Mouse (Mus musculus) kidney, embryonic 16.5 days (tissue): Measurements from ENCODE around the gene Nfe2. TPM values are rescaled to one million over a fixed set of nuclear protein-coding genes. Genes with fewer than 3 reads are reported as not detected.

Source experiments
- ATAC-seq: fragments of 200-750 bp; cut with Nextera tagmentation; 2 replicates; pipeline ENCODE4 v1.8.0; 2017; ENCODE audit warnings: moderate TSS enrichment; ENCODE audit not compliant: low FRiP score, low TSS enrichment
- H3K27ac ChIP-seq: fragments of 300-500 bp; sonication (generic); 2 replicates; pipeline ENCODE4 v1.5.1; 2014; ENCODE audit warnings: low read length
- H3K27me3 ChIP-seq: fragments of 300-500 bp; sonication (generic); 2 replicates; pipeline ENCODE4 v1.6.1; 2014; ENCODE audit warnings: low read length, control low read depth, mixed read lengths; ENCODE audit not compliant: insufficient read depth
- H3K36me3 ChIP-seq: fragments of 300-500 bp; sonication (generic); 2 replicates; pipeline ENCODE4 v1.6.1; 2014; ENCODE audit warnings: low read length, control low read depth, mixed read lengths; ENCODE audit not compliant: insufficient read depth
- H3K4me1 ChIP-seq: fragments of 300-500 bp; sonication (generic); 2 replicates; pipeline ENCODE4 v1.6.1; 2014; ENCODE audit warnings: low read length, control low read depth, mixed read lengths; ENCODE audit not compliant: insufficient read depth
- H3K4me2 ChIP-seq: fragments of 300-500 bp; sonication (generic); replicated peaks from 2 replicates; pipeline ENCODE4 v1.6.1; 2014; ENCODE audit warnings: low read depth, low read length
- H3K4me3 ChIP-seq: fragments of 300-500 bp; sonication (generic); 2 replicates; pipeline ENCODE4 v1.5.1; 2014; ENCODE audit warnings: mild to moderate bottlenecking, low read length
- H3K9ac ChIP-seq: fragments of 300-500 bp; sonication (generic); replicated peaks from 2 replicates; pipeline ENCODE4 v1.6.1; 2014; ENCODE audit warnings: low read length
- H3K9me3 ChIP-seq: fragments of 300-500 bp; sonication (generic); 2 replicates; pipeline ENCODE4 v1.6.1; 2016; ENCODE audit warnings: low read length, control low read depth
- WGBS: fragments of 180-500 bp; shearing (Covaris S2); extraction: QIAGEN DNeasy Blood & Tissue Kit; methylation state at CpG from one replicate; pipeline ENCODE4 v1.1.7; 2014; 5-methylcytosine and 5-hydroxymethylcytosine counted together
- polyA plus RNA-seq: library from polyadenylated mRNA; unstranded; fragments of >200 nt; fragmentation: Nextera tagmentation; extraction: Ambion mirVana; gene quantifications from 2 replicates; pipeline ENCODE4 v1.2.1, GENCODE M21; 2015

Gene Nfe2
- polyA plus RNA-seq, 1 experiment from 2014 or later = 3.8 TPM

GRCm38 (mm10) chr15:103292673-103293345 is 34.6 kb upstream of the Nfe2 start:
- Histone ChIP-seq H3K9ac (no peak overlapping the region), H3K27ac (no peak overlapping the region), H3K27me3 (no peaks in the 10 kb centered on the region), H3K4me3 (no peak overlapping the region), H3K9me3 (no peaks in the 10 kb centered on the region), H3K4me2 (no peak overlapping the region), H3K36me3 (peaks cover 36% of the 10 kb centered on the region), H3K4me1 (peaks cover 57% of the 10 kb centered on the region)
- ATAC-seq = no peak
- WGBS = 71% methylated on average over 4 of the region's 4 CpGs

GRCm38 (mm10) chr15:103290843-103291242 is 32.6 kb upstream of the Nfe2 start:
- Histone ChIP-seq H3K27ac (peak overlapping the region; percentile 72), H3K27me3 (no peaks in the 10 kb centered on the region), H3K9me3 (no peaks in the 10 kb centered on the region), H3K36me3 (peaks cover 30% of the 10 kb centered on the region), H3K4me3 (no peak overlapping the region), H3K4me2 (no peak overlapping the region), H3K9ac (no peak overlapping the region), H3K4me1 (peaks cover 46% of the 10 kb centered on the region)
- ATAC-seq = peak; percentile 49; the same call in 1 of the 2 replicates
- 42% methylated on average over 9 of the region's 9 CpGs for WGBS

GRCm38 (mm10) chr15:103290417-103290816 is 32.2 kb upstream of the Nfe2 start:
- H3K9ac ChIP-seq = peak overlapping the region; percentile 35; the same call in 1 of the 2 replicates
- H3K4me2 ChIP-seq = no peak overlapping the region
- peak overlapping the region; percentile 72 for H3K27ac ChIP-seq
- H3K4me1 ChIP-seq = peaks cover 46% of the 10 kb centered on the region
- no peak overlapping the region for H3K4me3 ChIP-seq
- peak; percentile 72 for ATAC-seq
- no peaks in the 10 kb centered on the region for H3K9me3 ChIP-seq
- H3K36me3 ChIP-seq = peaks cover 30% of the 10 kb centered on the region
- H3K27me3 ChIP-seq = no peaks in the 10 kb centered on the region
- 49% methylated on average over 6 of the region's 6 CpGs for WGBS

- Histone ChIP-seq H3K27me3 (no peaks in the 10 kb centered on the region), H3K9ac (no peak overlapping the region; the same call in none of the 2 replicates), H3K27ac (peak overlapping the region; percentile 88), H3K36me3 (peaks cover 30% of the 10 kb centered on the region), H3K4me1 (peaks cover 49% of the 10 kb centered on the region), H3K4me2 (0 out of 2 replicates have a peak overlapping the region, but pooled peaks have one; percentile 0), H3K4me3 (no peak overlapping the region), H3K9me3 (no peaks in the 10 kb centered on the region)
- ATAC-seq = peak; percentile 37; the same call in 1 of the 2 replicates
- WGBS = 21% methylated on average over 5 of the region's 5 CpGs
These were observed 31.4 kb upstream of the Nfe2 start for GRCm38 (mm10) chr15:103289600-103289999.

- Histone ChIP-seq H3K4me1 (peaks cover 46% of the 10 kb centered on the region), H3K27me3 (no peaks in the 10 kb centered on the region), H3K36me3 (no peaks in the 10 kb centered on the region), H3K9me3 (no peaks in the 10 kb centered on the region), H3K4me2 (no peak overlapping the region), H3K4me3 (no peak overlapping the region), H3K27ac (0 out of 2 replicates have a peak overlapping the region, but pooled peaks have one; percentile 20), H3K9ac (no peak overlapping the region)
- WGBS = 77% methylated on average over 1 of the region's 1 CpGs
- no peak for ATAC-seq
These were observed 27.7 kb upstream of the Nfe2 start for GRCm38 (mm10) chr15:103285778-103286417.

- H3K4me3 ChIP-seq = no peak overlapping the region
- no peaks in the 10 kb centered on the region for H3K36me3 ChIP-seq
- peak overlapping the region; percentile 44; the same call in 1 of the 2 replicates for H3K27ac ChIP-seq
- 19% methylated on average over 2 of the region's 2 CpGs for WGBS
- H3K4me2 ChIP-seq = no peak overlapping the region
- no peak overlapping the region for H3K9ac ChIP-seq
- H3K9me3 ChIP-seq = no peaks in the 10 kb centered on the region
- peaks cover 40% of the 10 kb centered on the region for H3K4me1 ChIP-seq
- no peaks in the 10 kb centered on the region for H3K27me3 ChIP-seq
- no peak for ATAC-seq
These were observed 26.4 kb upstream of the Nfe2 start for GRCm38 (mm10) chr15:103284647-103285046.

GRCm38 (mm10) chr15:103284066-103284465 is 25.9 kb upstream of the Nfe2 start:
- peaks cover 35% of the 10 kb centered on the region for H3K4me1 ChIP-seq
- H3K36me3 ChIP-seq = no peaks in the 10 kb centered on the region
- H3K9ac ChIP-seq = no peak overlapping the region
- H3K27ac ChIP-seq = no peak overlapping the region
- H3K4me2 ChIP-seq = no peak overlapping the region
- H3K4me3 ChIP-seq = no peak overlapping the region
- no peaks in the 10 kb centered on the region for H3K9me3 ChIP-seq
- no peaks in the 10 kb centered on the region for H3K27me3 ChIP-seq
- ATAC-seq = no peak
- 56% methylated on average over 3 of the region's 3 CpGs for WGBS

GRCm38 (mm10) chr15:103281465-103282205 is 23.4 kb upstream of the Nfe2 start:
- no peak overlapping the region for H3K4me3 ChIP-seq
- no peaks in the 10 kb centered on the region for H3K36me3 ChIP-seq
- peaks cover 33% of the 10 kb centered on the region for H3K4me1 ChIP-seq
- no peak overlapping the region for H3K9ac ChIP-seq
- no peak for ATAC-seq
- no peak overlapping the region for H3K4me2 ChIP-seq
- H3K27me3 ChIP-seq = no peaks in the 10 kb centered on the region
- 91% methylated on average over 3 of the region's 3 CpGs for WGBS
- no peaks in the 10 kb centered on the region for H3K9me3 ChIP-seq
- H3K27ac ChIP-seq = no peak overlapping the region

GRCm38 (mm10) chr15:103280817-103281464 is 22.7 kb upstream of the Nfe2 start:
- no peak for ATAC-seq
- no peak overlapping the region for H3K9ac ChIP-seq
- no peaks in the 10 kb centered on the region for H3K9me3 ChIP-seq
- no peak overlapping the region for H3K4me2 ChIP-seq
- no peaks in the 10 kb centered on the region for H3K36me3 ChIP-seq
- no peaks in the 10 kb centered on the region for H3K27me3 ChIP-seq
- H3K27ac ChIP-seq = 0 out of 2 replicates have a peak overlapping the region, but pooled peaks have one; percentile 25
- 53% methylated on average over 3 of the region's 3 CpGs for WGBS
- H3K4me1 ChIP-seq = peaks cover 29% of the 10 kb centered on the region
- no peak overlapping the region for H3K4me3 ChIP-seq
